Mouse (Mus musculus): ENCODE measurements around the gene Gm5916. TPM values are rescaled to one million over a fixed set of nuclear protein-coding genes. Genes with fewer than 3 reads are reported as not detected.

The Gm5916 gene
- not detected in 2 replicates for polyA plus RNA-seq (2014; fragmentation: Nextera tagmentation; extraction: Ambion mirVana)

GRCm38 (mm10) chr9:36128679-36129078, at the start of gene Gm5916:
Gene Gm5916 (minus strand): TSS chr9:36128779.
- DNase-seq (ENCODE audit: low spot score) (no peak), ATAC-seq (replicated peaks; ENCODE audit: low FRiP score) (no peak)
- Histone ChIP-seq H3K4me2 (no peak within 1 kb of the TSS), H3K4me3 (ENCODE audit: low read depth, low read length) (no peak within 1 kb of the TSS), H3K36me3 (ENCODE audit: control insufficient read depth, insufficient read depth, low read length) (no peaks in the 10 kb centered on the region), H3K27ac (ENCODE audit: low read depth, low read length) (no peak within 1 kb of the TSS), H3K4me1 (replicated peaks; ENCODE audit: control insufficient read depth, insufficient read depth, low read length) (no peaks in the 10 kb centered on the region), H3K9ac (ENCODE audit: low read depth, low read length) (no peak within 1 kb of the TSS), H3K27me3 (replicated peaks; ENCODE audit: control insufficient read depth, insufficient read depth, low read length) (no peaks in the 10 kb centered on the region), H3K9me3 (ENCODE audit: control insufficient read depth, low read length) (no peaks in the 10 kb centered on the region)
- WGBS, result 76% methylated on average over 1 of the region's 1 CpGs

Other genes starting within 250 kb of the Gm5916 start
- not detected in 2 replicates for gene 9230113P08Rik, start 220.4 kb downstream of the Gm5916 start, polyA plus RNA-seq (2014; fragmentation: Nextera tagmentation; extraction: Ambion mirVana)

Data from liver, embryonic 11.5 days (tissue).